Mouse (Mus musculus): ENCODE results near the gene Npas3.

- TF ChIP-seq CTCF (IDR thresholded peaks at IDR 0.05; ENCODE audit: low read depth) (no peak), EP300 (IDR thresholded peaks at IDR 0.05; ENCODE audit: low read depth) (no peak)
Measured at GRCm38 (mm10) chr12:53764143-53764542, 515.7 kb downstream of the Npas3 start.
